Mouse (Mus musculus): Measurements from ENCODE around the gene Hspb7. TPM values are rescaled to one million over a fixed set of nuclear protein-coding genes. Genes with fewer than 3 reads are reported as not detected.

The Hspb7 gene
- polyA plus RNA-seq, 1 experiment from 2014 or later = 5.3 TPM

DNA sequence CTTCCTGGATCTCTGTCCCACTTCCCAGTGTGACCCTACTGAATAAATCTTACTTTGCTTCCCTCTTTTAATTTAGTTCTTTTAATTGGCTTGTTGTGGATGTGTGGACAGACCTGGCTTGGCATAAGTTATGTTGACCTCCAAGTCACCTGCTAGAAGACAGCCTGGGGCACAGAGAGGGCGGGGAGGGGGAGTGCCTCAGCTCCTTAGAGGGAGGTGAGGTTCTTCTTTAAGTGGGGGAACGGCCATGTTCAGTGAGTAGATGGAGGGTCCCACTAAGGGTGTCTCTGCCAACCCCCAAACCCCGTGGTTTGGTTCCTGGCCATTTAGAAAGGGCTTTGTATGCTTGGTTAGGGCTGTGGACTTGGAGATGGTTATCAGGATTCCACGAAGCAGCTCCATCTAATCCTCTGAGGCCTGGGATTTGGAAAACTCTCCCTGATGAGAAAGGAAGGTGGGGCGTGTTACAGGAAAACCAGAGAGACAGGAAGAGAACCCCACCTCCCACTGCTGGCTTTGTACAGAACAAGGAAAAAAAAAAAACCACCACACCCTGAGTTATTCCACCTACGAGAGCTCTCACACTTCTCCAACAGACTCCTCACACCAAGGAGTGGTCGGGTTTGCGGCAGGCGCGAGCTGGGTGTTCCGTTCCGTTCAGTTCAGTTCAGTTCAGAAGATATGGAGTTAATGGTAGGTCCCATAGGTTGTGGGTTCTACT lies 18.7 kb downstream of the Hspb7 start:
- no peaks in the 10 kb centered on the region for H3K27me3 ChIP-seq (replicated peaks; ENCODE audit: control insufficient read depth, insufficient read depth, low read length)
- peaks cover 10% of the 10 kb centered on the region; the same call in 1 of the 2 replicates for H3K4me1 ChIP-seq (ENCODE audit: control insufficient read depth, insufficient read depth, low read length)
- no peaks in the 10 kb centered on the region for H3K36me3 ChIP-seq (ENCODE audit: control insufficient read depth, insufficient read depth, low read length)
- H3K27ac ChIP-seq (ENCODE audit: low read length) = no peak overlapping the region
- WGBS = 75% methylated on average over 12 of the region's 12 CpGs
- no peak overlapping the region for H3K4me2 ChIP-seq (ENCODE audit: low read depth, low read length)
- ATAC-seq = no peak
- no peak overlapping the region for H3K4me3 ChIP-seq (ENCODE audit: low read length)
- no peaks in the 10 kb centered on the region for H3K9me3 ChIP-seq (ENCODE audit: control insufficient read depth, low read length)
- H3K9ac ChIP-seq (ENCODE audit: low read depth, low read length) = no peak overlapping the region

DNA sequence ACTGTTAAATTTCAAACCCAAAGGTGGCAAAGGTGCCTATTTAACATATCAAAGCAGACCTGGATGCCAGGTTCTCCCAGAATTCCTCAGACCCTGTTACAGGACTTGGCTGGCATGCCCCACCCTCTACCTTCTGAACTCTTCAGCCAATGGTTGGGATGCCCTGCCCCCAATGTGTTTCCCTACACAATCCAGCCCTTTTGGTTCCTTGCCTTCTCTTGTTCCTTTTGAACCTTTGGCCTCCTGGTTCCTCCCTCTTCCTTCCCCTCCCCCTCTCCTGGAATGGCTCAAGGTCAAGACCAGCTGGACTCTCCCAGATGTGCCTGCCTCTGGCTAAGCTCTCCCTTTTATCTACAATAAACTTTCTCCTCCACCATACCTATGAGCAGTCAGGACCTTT lies 20.3 kb downstream of the Hspb7 start:
- no peak overlapping the region for H3K27ac ChIP-seq (ENCODE audit: low read length)
- H3K36me3 ChIP-seq (ENCODE audit: control insufficient read depth, insufficient read depth, low read length) = no peaks in the 10 kb centered on the region
- no peaks in the 10 kb centered on the region for H3K9me3 ChIP-seq (ENCODE audit: control insufficient read depth, low read length)
- peaks cover 14% of the 10 kb centered on the region for H3K4me1 ChIP-seq (ENCODE audit: control insufficient read depth, insufficient read depth, low read length)
- H3K4me3 ChIP-seq (ENCODE audit: low read length) = no peak overlapping the region
- H3K4me2 ChIP-seq (ENCODE audit: low read depth, low read length) = no peak overlapping the region
- H3K9ac ChIP-seq (ENCODE audit: low read depth, low read length) = no peak overlapping the region
- no peaks in the 10 kb centered on the region for H3K27me3 ChIP-seq (replicated peaks; ENCODE audit: control insufficient read depth, insufficient read depth, low read length)
- ATAC-seq = no peak

DNA sequence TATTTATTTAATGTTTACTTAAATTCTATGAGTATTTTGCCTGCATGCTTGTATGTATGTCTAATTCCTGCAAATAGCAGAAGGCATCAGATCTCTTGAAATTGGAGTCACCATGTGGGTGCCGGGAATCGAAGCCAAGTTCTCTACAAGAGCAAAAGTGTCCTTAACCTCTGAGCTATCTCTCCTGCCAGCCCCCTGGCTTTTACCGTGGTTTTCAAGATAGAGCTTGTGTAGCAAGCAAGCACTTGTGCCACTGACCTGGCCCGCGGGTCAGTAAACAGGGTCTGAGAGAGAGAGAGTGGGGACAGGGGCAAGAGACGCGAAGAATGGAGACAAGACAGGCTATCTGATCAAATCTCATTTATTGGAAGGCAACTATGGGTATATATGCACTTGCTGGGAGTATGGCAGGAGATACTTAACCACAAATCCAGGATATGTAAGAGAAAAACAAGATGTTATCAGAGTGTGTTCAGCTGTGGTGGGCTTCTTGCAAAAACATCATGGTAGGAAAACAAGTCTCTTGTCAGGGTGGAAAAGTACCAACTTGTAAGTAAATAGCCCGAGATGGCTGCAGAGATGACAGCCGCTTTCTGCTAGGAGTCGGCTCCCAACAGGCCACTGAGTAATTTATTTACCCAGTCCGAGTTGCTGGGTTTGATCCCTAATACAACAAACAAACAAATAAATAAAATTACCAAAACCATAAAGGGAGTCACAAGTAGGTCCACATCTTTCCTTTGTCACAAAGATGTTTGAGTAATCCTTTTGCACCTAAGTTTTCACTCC lies 23.3 kb downstream of the Hspb7 start:
- H3K9ac ChIP-seq (ENCODE audit: low read depth, low read length) = peak overlapping the region; percentile 95
- peak overlapping the region; percentile 97 for H3K4me3 ChIP-seq (ENCODE audit: low read length)
- H3K36me3 ChIP-seq (ENCODE audit: control insufficient read depth, insufficient read depth, low read length) = no peaks in the 10 kb centered on the region
- no peak overlapping the region for H3K27ac ChIP-seq (ENCODE audit: low read length)
- peak overlapping the region; percentile 76 for H3K4me2 ChIP-seq (ENCODE audit: low read depth, low read length)
- peaks cover 19% of the 10 kb centered on the region for H3K4me1 ChIP-seq (ENCODE audit: control insufficient read depth, insufficient read depth, low read length)
- H3K27me3 ChIP-seq (replicated peaks; ENCODE audit: control insufficient read depth, insufficient read depth, low read length) = no peaks in the 10 kb centered on the region
- ATAC-seq = no peak; the same call in 1 of the 2 replicates
- no peaks in the 10 kb centered on the region for H3K9me3 ChIP-seq (ENCODE audit: control insufficient read depth, low read length)
- 43% methylated on average over 11 of the region's 11 CpGs for WGBS

DNA sequence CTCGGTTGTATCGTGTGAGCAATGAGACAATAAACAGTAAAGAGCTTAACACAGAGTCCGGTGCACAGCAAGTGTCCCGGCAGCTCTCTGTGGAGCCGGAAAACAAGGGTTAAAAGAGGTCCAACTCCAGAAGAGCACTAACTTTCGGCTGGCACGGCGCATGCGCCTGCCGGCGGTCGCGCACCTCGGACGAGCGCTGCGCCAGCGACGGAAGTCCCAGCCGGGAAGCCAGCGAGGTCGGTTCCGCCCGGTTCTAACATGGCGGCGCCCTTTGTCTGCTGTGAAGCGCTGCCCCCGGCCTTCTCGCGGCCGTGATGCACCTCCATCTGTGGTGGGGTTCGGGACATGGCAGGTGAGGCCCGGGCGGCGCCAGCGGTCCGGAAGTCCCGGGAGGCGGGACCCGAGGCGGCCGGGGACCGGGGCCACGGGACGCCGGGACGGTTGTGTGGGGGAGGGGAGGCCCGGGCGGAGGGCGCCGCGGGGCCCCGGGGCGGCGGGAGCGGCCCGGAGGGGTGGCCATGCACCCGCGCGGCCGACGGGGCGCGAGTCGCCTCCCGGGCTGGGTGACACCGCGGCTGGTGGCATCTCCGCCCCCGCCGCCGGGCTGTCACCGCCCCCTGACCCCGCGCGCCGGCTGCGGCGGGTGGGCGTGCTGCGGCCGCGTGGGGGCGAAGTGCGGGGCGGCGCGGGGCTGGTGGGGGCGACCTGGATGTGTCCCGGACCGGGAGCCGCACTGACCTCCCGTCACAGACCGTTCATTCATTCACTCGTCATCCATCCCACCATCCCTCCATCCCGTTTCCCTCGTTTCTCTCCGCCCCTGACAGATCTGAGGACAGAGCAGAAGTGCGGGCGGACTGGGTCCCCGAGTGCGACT lies 24.1 kb downstream of the Hspb7 start, which contains the start of gene Zbtb17:
Zbtb17 (plus strand) TSS at position 204 of the 877 bp plus-strand sequence.
- Histone ChIP-seq H3K4me3 (ENCODE audit: low read length) (peak within 1 kb of the TSS; percentile 97), H3K9me3 (ENCODE audit: control insufficient read depth, low read length) (no peaks in the 10 kb centered on the region), H3K4me1 (ENCODE audit: control insufficient read depth, insufficient read depth, low read length) (peaks cover 19% of the 10 kb centered on the region), H3K4me2 (ENCODE audit: low read depth, low read length) (peak within 1 kb of the TSS; percentile 90), H3K27me3 (replicated peaks; ENCODE audit: control insufficient read depth, insufficient read depth, low read length) (no peaks in the 10 kb centered on the region), H3K36me3 (ENCODE audit: control insufficient read depth, insufficient read depth, low read length) (no peaks in the 10 kb centered on the region), H3K27ac (ENCODE audit: low read length) (no peak within 1 kb of the TSS), H3K9ac (ENCODE audit: low read depth, low read length) (peak within 1 kb of the TSS; percentile 95)
- ATAC-seq = peak; percentile 90
- WGBS = 0% methylated on average over 60 of the region's 102 CpGs

DNA sequence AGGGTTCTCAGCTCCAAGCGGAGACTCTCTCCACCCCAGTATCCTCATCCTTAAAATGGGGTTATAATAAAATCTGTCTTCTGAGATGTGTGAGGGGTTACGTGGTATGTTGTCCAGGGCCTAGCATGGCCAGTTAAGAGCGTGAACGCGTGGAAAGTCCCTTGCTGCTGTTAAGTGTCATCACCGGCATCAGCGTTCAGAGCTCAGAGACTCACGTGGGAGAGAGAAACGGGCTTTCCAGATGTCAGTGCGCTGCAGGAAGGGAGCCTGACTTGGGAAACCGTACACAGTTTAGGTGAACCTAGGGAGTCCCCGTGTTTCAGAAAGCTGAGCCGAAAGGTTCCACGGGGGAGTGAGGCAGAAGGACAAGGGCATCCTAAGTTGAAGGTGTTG lies 24.7 kb downstream of the Hspb7 start:
- no peaks in the 10 kb centered on the region for H3K9me3 ChIP-seq (ENCODE audit: control insufficient read depth, low read length)
- no peak overlapping the region for H3K27ac ChIP-seq (ENCODE audit: low read length)
- ATAC-seq = 0 out of 2 replicates have a peak, but pooled peaks have one; percentile 1
- 11% methylated on average over 14 of the region's 14 CpGs for WGBS
- H3K4me2 ChIP-seq (ENCODE audit: low read depth, low read length) = peak overlapping the region; percentile 90
- H3K4me1 ChIP-seq (ENCODE audit: control insufficient read depth, insufficient read depth, low read length) = peaks cover 19% of the 10 kb centered on the region
- peak overlapping the region; percentile 97 for H3K4me3 ChIP-seq (ENCODE audit: low read length)
- H3K27me3 ChIP-seq (replicated peaks; ENCODE audit: control insufficient read depth, insufficient read depth, low read length) = no peaks in the 10 kb centered on the region
- peak overlapping the region; percentile 95 for H3K9ac ChIP-seq (ENCODE audit: low read depth, low read length)
- no peaks in the 10 kb centered on the region for H3K36me3 ChIP-seq (ENCODE audit: control insufficient read depth, insufficient read depth, low read length)

DNA sequence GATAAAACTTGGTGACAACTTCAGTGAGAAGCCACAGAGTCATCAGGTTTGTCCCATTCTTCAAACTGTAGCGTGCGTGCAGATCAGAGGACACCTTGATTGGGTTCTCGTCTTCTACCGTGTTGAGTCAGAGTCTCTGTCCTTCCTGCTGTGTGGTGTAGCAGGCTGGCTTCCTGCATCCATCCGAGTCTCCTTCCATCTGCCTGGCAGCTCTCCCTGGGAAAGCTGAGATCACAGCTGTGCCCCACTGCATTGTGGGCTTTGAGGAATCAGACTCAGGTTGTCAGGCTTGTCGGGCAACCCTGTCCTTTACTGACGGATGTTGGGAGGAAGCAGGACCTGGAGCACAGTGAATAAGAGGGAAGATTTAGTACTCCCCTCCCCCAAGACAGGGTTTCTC lies 25.6 kb downstream of the Hspb7 start:
- H3K9me3 ChIP-seq (ENCODE audit: control insufficient read depth, low read length) = no peaks in the 10 kb centered on the region
- no peak overlapping the region for H3K4me2 ChIP-seq (ENCODE audit: low read depth, low read length)
- no peak overlapping the region for H3K27ac ChIP-seq (ENCODE audit: low read length)
- H3K27me3 ChIP-seq (replicated peaks; ENCODE audit: control insufficient read depth, insufficient read depth, low read length) = no peaks in the 10 kb centered on the region
- H3K4me3 ChIP-seq (ENCODE audit: low read length) = no peak overlapping the region
- no peak for ATAC-seq
- WGBS = 73% methylated on average over 7 of the region's 7 CpGs
- peaks cover 16% of the 10 kb centered on the region for H3K4me1 ChIP-seq (ENCODE audit: control insufficient read depth, insufficient read depth, low read length)
- no peaks in the 10 kb centered on the region for H3K36me3 ChIP-seq (ENCODE audit: control insufficient read depth, insufficient read depth, low read length)
- H3K9ac ChIP-seq (ENCODE audit: low read depth, low read length) = no peak overlapping the region

DNA sequence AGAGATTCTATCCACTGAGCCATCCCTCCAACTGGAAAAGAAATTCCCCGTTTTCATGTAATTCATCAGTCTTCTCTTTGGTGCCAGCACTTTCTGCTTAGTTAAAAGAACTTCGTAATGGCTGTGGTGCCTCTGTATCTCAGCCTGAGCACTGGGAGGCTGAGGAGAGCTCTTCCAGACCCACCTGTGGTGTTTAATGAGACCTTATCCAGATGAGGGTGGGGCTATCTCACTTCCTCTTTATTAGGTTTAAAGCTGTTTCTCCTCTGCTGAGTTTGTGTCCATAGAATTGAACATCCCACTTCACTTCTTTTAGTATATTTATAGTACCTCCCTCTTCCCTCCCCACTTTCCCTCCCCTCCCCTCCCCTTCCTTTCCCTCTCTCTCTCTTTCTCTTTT lies 30.7 kb downstream of the Hspb7 start:
- 89% methylated on average over 2 of the region's 2 CpGs for WGBS
- Histone ChIP-seq H3K4me3 (ENCODE audit: low read length) (no peak overlapping the region), H3K4me2 (ENCODE audit: low read depth, low read length) (no peak overlapping the region), H3K9me3 (ENCODE audit: control insufficient read depth, low read length) (no peaks in the 10 kb centered on the region), H3K36me3 (ENCODE audit: control insufficient read depth, insufficient read depth, low read length) (no peaks in the 10 kb centered on the region), H3K4me1 (ENCODE audit: control insufficient read depth, insufficient read depth, low read length) (peaks cover 5% of the 10 kb centered on the region; the same call in 1 of the 2 replicates), H3K27ac (ENCODE audit: low read length) (no peak overlapping the region), H3K9ac (ENCODE audit: low read depth, low read length) (no peak overlapping the region), H3K27me3 (replicated peaks; ENCODE audit: control insufficient read depth, insufficient read depth, low read length) (no peaks in the 10 kb centered on the region)
- ATAC-seq = no peak

DNA sequence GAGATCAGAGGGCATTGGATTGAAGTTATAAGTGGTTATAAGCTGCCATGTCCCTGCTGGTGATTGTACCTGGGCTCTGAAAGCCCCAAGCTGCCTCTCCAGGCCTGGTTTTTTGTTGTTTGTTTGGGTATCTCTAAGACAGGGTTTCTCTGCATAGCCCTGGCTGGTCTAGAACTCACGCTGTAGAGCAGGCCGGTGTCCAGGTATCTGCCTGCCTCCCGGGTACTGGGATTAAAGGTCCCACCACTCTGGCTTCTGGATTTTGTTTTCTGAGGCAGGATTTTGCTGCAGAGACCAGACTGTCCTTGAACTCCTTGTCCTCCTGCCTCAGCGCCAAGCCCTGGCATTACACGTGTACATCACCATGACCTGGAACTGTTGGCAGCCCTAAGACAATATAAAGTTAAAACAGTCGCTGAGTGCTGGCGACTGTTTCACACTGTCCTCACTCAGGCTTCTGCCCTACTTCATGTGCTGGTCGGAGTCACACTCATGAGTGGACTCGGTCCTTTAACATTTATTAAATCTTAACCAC lies 31.4 kb downstream of the Hspb7 start:
- Histone ChIP-seq H3K36me3 (ENCODE audit: control insufficient read depth, insufficient read depth, low read length) (no peaks in the 10 kb centered on the region), H3K4me3 (ENCODE audit: low read length) (no peak overlapping the region), H3K27ac (ENCODE audit: low read length) (no peak overlapping the region), H3K4me2 (ENCODE audit: low read depth, low read length) (no peak overlapping the region), H3K27me3 (replicated peaks; ENCODE audit: control insufficient read depth, insufficient read depth, low read length) (no peaks in the 10 kb centered on the region), H3K4me1 (ENCODE audit: control insufficient read depth, insufficient read depth, low read length) (no peaks in the 10 kb centered on the region; the same call in 1 of the 2 replicates), H3K9ac (ENCODE audit: low read depth, low read length) (no peak overlapping the region), H3K9me3 (ENCODE audit: control insufficient read depth, low read length) (no peaks in the 10 kb centered on the region)
- no peak for ATAC-seq
- 92% methylated on average over 9 of the region's 9 CpGs for WGBS

Data from intestine, embryonic 16.5 days (tissue).